ENCODE assay signal across 8 mouse cellular contexts in the genomic region with DNA sequence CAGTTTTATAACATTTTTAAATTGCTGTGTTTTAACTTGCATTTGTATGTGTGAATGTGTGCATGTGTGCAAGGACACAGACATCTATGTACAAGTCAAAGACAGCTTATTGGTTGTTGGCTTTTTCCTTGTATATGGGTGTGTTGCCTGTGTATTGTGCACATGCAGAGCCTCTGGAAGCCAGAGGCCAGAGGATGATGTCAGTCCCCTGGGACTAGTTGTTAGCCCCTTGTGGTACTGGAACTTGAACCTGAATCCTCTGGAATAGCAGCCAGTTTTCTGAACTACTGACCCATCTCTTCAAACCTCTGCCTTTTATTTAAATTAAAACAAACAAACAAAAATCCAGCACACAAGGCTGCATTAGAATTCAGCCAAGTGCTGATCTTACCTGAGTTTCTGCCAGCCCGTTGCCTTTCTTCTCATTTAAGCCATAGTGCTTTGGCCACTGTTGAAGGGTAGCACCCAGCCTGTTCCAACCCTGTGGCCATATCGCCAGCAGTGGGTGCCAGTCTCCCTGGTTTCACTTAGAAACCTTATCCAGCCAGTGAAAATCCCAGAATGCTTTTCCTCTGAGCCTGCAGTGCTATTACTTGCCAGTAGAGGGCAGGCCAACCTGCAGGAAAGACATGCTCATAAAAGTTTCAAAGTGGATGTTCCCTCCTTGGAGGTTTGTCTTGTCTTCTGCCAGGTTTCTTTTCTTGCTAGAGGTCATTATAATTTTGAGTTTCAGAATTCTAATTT. TPM values are rescaled to one million over a fixed set of nuclear protein-coding genes. Genes with fewer than 3 reads are reported as not detected.
DNase-seq lines count a peak whose midpoint lies in the region; ATAC-seq and TF ChIP-seq lines count a peak whose summit lies in the region.

No protein-coding gene starts in this region.

- peak; percentile 66 for DNase-seq in Muller cell, postnatal 12 days (ENCODE audit: inconsistent ontology term)
- DNase-seq in cerebellum, adult 11-12 months, result peak; percentile 78
- DNase-seq in forebrain, postnatal 0 days, result peak; percentile 86
- peak; percentile 80 for DNase-seq in hindbrain, embryonic 11.5 days (ENCODE audit: low spot score)
- peak; percentile 75 to 85 for DNase-seq in layer of hippocampus, postnatal 14 days (ENCODE audit: low spot score in 2 of 2)
- peak; percentile 83 for DNase-seq in lung, postnatal 14 days
- DNase-seq in right cerebral cortex, adult 2 months (ENCODE audit: low spot score in 2 of 2), result peak; percentile 87 to 89
- peak; percentile 56 for DNase-seq in urinary bladder, adult 2 months (ENCODE audit: low spot score)

- H3K36me3 ChIP-seq in forebrain, postnatal 0 days (ENCODE audit: insufficient read depth), result peaks cover 43% of the 10 kb centered on the region
- H3K36me3 ChIP-seq in hindbrain, embryonic 11.5 days (ENCODE audit: control insufficient read depth, insufficient read depth, low read length), result 0 out of 2 replicates have a peak, but pooled peaks cover 3% of the 10 kb centered on the region

- H3K4me2 ChIP-seq in forebrain, postnatal 0 days (ENCODE audit: low read depth), result no peak overlapping the region
- no peak overlapping the region for H3K4me2 ChIP-seq in hindbrain, embryonic 11.5 days (replicated peaks; ENCODE audit: low read depth, low read length)

- 27% methylated on average over 2 of the region's 2 CpGs for WGBS in forebrain, postnatal 0 days
- 31% methylated on average over 2 of the region's 2 CpGs for WGBS in hindbrain, embryonic 11.5 days

- H3K4me1 ChIP-seq in forebrain, postnatal 0 days (ENCODE audit: insufficient read depth), result no peaks in the 10 kb centered on the region
- no peaks in the 10 kb centered on the region for H3K4me1 ChIP-seq in hindbrain, embryonic 11.5 days (replicated peaks; ENCODE audit: control insufficient read depth, insufficient read depth, low read length)

- H3K9ac ChIP-seq in forebrain, postnatal 0 days, result no peak overlapping the region
- H3K9ac ChIP-seq in hindbrain, embryonic 11.5 days (ENCODE audit: low read depth, low read length), result no peak overlapping the region

- no peak overlapping the region for H3K27ac ChIP-seq in forebrain, postnatal 0 days (ENCODE audit: low read depth, low read length)
- H3K27ac ChIP-seq in hindbrain, embryonic 11.5 days (ENCODE audit: low read depth, low read length), result no peak overlapping the region

- H3K27me3 ChIP-seq in forebrain, postnatal 0 days (ENCODE audit: insufficient read depth, low read length), result no peaks in the 10 kb centered on the region
- H3K27me3 ChIP-seq in hindbrain, embryonic 11.5 days (ENCODE audit: control insufficient read depth, insufficient read depth, low read length), result no peaks in the 10 kb centered on the region

- H3K4me3 ChIP-seq in forebrain, postnatal 0 days (ENCODE audit: low read depth, low read length), result no peak overlapping the region
- no peak overlapping the region for H3K4me3 ChIP-seq in hindbrain, embryonic 11.5 days (ENCODE audit: low read depth, low read length)

- H3K9me3 ChIP-seq in forebrain, postnatal 0 days (ENCODE audit: low read length), result no peaks in the 10 kb centered on the region
- H3K9me3 ChIP-seq in hindbrain, embryonic 11.5 days (ENCODE audit: control insufficient read depth, low read length), result no peaks in the 10 kb centered on the region

- peak; percentile 86 for ATAC-seq in forebrain, postnatal 0 days
- ATAC-seq in hindbrain, embryonic 11.5 days (ENCODE audit: low FRiP score), result no peak; the same call in 1 of the 2 replicates

- peak; percentile 94 for TF ChIP-seq CTCF in forebrain, postnatal 0 days (IDR thresholded peaks at IDR 0.05; ENCODE audit: low read depth)

RNA-seq across cellular contexts. Expression of gene Lias, which starts 10.1 kb away (rescaled TPM):
- total RNA-seq in forebrain, postnatal 0 days (2014; rRNA removed), result 35.6 and 41.5 TPM in 2 replicates
- polyA plus RNA-seq in forebrain, postnatal 0 days (2015; fragmentation: Nextera tagmentation; extraction: Ambion mirVana), result 66.4 and 66.5 TPM in 2 replicates
- 64.7 and 66.5 TPM in 2 replicates for polyA plus RNA-seq in hindbrain, embryonic 11.5 days (2014; fragmentation: Nextera tagmentation; extraction: Ambion mirVana)
- total RNA-seq in layer of hippocampus, postnatal 14 days (2021), result 10 to 100 TPM; 33.2 to 42.5 TPM
- polyA plus RNA-seq in urinary bladder, adult 2 months (2012; rRNA removed), result 38.6 and 41.1 TPM in 2 replicates

RNA-seq across cellular contexts. Expression of gene Rpl9, which starts 10.2 kb away (rescaled TPM):
- 1,175 and 1,405 TPM in 2 replicates for total RNA-seq in forebrain, postnatal 0 days (2014; rRNA removed)
- polyA plus RNA-seq in forebrain, postnatal 0 days (2015; fragmentation: Nextera tagmentation; extraction: Ambion mirVana), result 694 and 787 TPM in 2 replicates
- polyA plus RNA-seq in hindbrain, embryonic 11.5 days (2014; fragmentation: Nextera tagmentation; extraction: Ambion mirVana), result 894 and 900 TPM in 2 replicates
- total RNA-seq in layer of hippocampus, postnatal 14 days (2021), result 100 to 1,000 TPM; 548 to 565 TPM
- 1,417 and 1,614 TPM in 2 replicates for polyA plus RNA-seq in urinary bladder, adult 2 months (2012; rRNA removed)

RNA-seq across cellular contexts. Expression of gene Ugdh, which starts 34.3 kb away (rescaled TPM):
- 28.0 TPM in 2 replicates for total RNA-seq in forebrain, postnatal 0 days (2014; rRNA removed)
- 29.6 and 33.5 TPM in 2 replicates for polyA plus RNA-seq in forebrain, postnatal 0 days (2015; fragmentation: Nextera tagmentation; extraction: Ambion mirVana)
- polyA plus RNA-seq in hindbrain, embryonic 11.5 days (2014; fragmentation: Nextera tagmentation; extraction: Ambion mirVana), result 69.0 and 70.3 TPM in 2 replicates
- 10 to 100 TPM; 24.1 to 30.9 TPM for total RNA-seq in layer of hippocampus, postnatal 14 days (2021)
- polyA plus RNA-seq in urinary bladder, adult 2 months (2012; rRNA removed), result 232 and 283 TPM in 2 replicates

RNA-seq across cellular contexts. Expression of gene Klb, which starts 53.3 kb away (rescaled TPM):
- 0.08 and 0.29 TPM in 2 replicates for total RNA-seq in forebrain, postnatal 0 days (2014; rRNA removed)
- 0.05 TPM in 1 of 2 replicates, not detected in the other for polyA plus RNA-seq in forebrain, postnatal 0 days (2015; fragmentation: Nextera tagmentation; extraction: Ambion mirVana)
- polyA plus RNA-seq in hindbrain, embryonic 11.5 days (2014; fragmentation: Nextera tagmentation; extraction: Ambion mirVana), result 0.11 TPM in 1 of 2 replicates, not detected in the other
- under 1 TPM; 0.46 to 0.74 TPM for total RNA-seq in layer of hippocampus, postnatal 14 days (2021)
- polyA plus RNA-seq in urinary bladder, adult 2 months (2012; rRNA removed), result 0.25 and 0.40 TPM in 2 replicates
